Mouse (Mus musculus): ENCODE results near the gene Nkain4.

DNA sequence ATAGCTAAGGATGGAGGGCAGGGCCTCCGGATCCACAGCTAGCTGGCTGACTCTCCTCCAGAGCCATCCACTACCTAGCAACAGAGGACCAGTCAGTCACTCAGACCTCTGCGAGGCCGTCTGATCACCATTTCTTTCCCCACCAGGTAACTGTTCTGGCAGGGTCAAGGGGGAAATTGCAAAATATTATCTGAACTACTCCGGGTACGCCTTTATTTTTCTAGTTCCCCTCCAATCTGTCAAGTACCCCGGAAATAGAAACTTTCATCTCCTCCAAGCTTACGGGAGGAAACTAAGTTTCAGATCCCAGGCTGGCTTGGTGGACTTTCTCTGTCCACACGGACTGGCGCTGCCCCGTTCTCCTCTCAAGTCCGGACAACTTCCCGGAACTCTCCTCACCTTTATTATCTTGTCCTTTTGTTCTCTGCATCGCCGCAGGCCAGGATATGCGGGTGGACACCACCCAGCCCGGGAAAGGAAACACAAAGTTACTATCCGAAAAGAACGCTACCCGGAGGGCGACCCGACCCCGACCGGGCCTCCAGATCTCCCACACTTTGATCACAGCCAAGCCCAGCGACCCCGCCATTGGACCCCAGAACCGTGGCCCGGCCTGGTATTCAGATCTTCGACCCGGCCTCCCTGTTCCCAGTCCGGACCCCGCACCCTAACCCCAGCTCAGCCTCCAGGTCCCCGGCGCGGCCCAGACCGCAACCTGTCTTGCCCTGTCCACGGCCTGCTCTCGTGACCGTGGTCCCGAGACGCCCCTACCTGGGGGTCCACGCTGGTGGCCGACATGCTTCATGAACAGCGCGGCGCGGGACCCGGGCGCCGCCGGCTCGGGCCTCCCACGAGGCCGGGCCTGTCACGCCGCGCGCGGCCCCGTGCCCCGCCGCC is 34.3 kb downstream of the Nkain4 start:
- no peak for TF ChIP-seq CTCF (IDR thresholded peaks at IDR 0.05)
- no peak for TF ChIP-seq POLR2A (IDR thresholded peaks at IDR 0.05; ENCODE audit: insufficient read depth, low read depth, low read length)

Measured in heart, adult 2 months (tissue).